Mouse (Mus musculus): Measurements from ENCODE around the gene Exo5. TPM values are rescaled to one million over a fixed set of nuclear protein-coding genes. Genes with fewer than 3 reads are reported as not detected.

The Exo5 gene
- total RNA-seq, 2 experiments from 2014 or later, result 2.8 to 3.9 TPM

GRCm38 (mm10) chr4:120912866-120913265 is 12.0 kb downstream of the Exo5 start:
- intact Hi-C loops (cut with DNase I; ENCODE audit: low total_unique reads), result loop anchor here (5.0 kb wide), 1 partner anchor 66 kb away; no protein-coding TSS in a partner anchor
- DNase-seq, result no peak

DNA sequence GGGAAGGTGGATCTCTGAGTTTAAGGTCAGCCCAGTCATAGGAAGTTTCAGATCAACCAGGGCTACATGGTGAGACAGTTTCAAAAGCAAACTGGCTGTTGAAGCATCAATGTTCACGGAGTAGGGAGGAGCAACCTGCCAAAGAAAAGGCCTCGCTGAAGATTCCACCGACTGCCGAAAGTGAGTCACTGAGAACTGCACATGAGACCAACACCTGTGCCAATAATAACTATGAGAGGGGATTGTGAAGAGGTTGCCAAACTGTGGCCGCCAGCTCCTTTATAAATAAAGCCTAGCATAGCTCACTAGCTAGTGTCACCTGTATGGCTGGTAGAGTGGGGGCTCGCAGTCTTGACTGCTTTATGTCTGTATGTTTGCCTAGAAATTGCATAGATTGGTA is 13.7 kb downstream of the Exo5 start:
- no peak for DNase-seq
- intact Hi-C loops (cut with DNase I; ENCODE audit: low total_unique reads), result loop anchor here (5.0 kb wide), 1 partner anchor 64 kb away; no protein-coding TSS in a partner anchor

DNA sequence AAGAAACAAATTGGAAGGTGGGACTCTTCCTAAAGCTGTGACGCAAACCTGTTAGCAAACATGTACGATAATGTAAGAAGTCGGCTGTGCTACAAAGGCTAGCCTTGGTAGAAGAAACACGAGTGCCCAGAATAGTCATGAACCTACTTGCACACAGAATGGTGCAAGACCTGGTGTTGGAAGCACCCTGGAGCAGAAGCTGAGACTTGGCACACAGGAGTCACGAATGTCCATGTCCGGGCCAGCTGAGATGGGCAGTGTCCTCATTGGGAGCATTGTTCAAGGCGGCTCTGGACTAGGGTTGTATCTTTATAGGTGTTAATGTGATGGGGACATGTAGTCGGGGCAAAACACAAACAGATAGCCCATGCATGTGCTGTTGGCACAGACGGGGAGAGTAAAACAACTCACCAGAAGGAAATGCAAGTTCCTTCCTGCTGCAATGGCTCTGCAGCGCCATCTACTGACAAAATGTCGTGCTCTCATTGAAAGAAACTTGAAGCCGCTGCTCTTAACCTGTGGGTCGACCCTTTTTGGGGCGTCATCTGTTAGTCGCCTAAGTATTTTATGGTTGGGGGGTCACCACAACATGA is 15.2 kb downstream of the Exo5 start:
- intact Hi-C loops (cut with DNase I; ENCODE audit: low total_unique reads), result loop anchor here (5.0 kb wide), 1 partner anchor 62 kb away; no protein-coding TSS in a partner anchor
- peak; percentile 42 for DNase-seq

- no peak for DNase-seq
- intact Hi-C loops (cut with DNase I; ENCODE audit: low total_unique reads), result no loop called here
Measured at GRCm38 (mm10) chr4:120905644-120906043, 19.2 kb downstream of the Exo5 start.

GRCm38 (mm10) chr4:120904533-120904932 is 20.3 kb downstream of the Exo5 start:
- intact Hi-C loops (cut with DNase I; ENCODE audit: low total_unique reads), result no loop called here
- no peak for DNase-seq

GRCm38 (mm10) chr4:120895810-120896584 is 28.8 kb downstream of the Exo5 start:
- intact Hi-C loops (cut with DNase I; ENCODE audit: low total_unique reads), result no loop called here
- DNase-seq, result no peak

- DNase-seq, result no peak
- intact Hi-C loops (cut with DNase I; ENCODE audit: low total_unique reads), result no loop called here
Measured at GRCm38 (mm10) chr4:120895226-120895625, 29.6 kb downstream of the Exo5 start.

- no peak for DNase-seq
- intact Hi-C loops (cut with DNase I; ENCODE audit: low total_unique reads), result no loop called here
Measured at GRCm38 (mm10) chr4:120894584-120894983, 30.2 kb downstream of the Exo5 start.

DNA sequence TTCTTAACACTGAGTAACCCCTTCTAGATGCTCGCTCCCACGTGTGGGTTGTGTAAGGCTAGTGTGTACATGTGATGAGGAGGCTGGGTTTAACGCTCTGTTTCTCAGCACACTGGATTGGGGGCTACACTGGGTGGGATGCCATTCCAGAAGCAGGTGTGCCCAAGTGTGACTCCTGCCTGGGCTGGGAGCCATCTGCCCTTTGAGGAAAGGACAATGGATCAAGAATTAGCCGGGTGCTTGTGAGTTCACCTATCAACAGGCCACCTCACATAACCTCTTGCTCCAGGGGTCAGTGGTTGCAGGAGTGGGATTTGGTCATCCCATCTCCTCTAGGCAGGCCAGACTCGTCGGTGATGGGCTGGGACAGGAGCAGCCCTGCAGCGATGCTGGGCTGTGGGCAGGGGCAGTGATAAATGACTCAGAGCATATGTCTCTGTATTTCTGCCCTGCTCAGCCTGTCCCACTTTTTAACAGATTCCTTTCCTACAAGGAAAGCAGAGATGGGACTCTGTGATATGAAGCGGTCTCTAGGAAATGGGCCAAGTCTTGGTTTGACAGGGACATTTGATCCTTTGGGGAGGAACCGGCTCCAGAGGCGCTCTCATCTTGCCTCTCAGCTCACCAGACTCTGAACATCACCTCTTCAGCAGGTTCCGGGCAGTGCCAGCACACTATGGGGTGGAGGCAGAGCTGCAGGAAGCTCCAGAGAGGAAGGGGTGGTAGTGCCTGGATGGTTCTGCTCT is 31.0 kb downstream of the Exo5 start:
- DNase-seq, result no peak
- intact Hi-C loops (cut with DNase I; ENCODE audit: low total_unique reads), result no loop called here

DNA sequence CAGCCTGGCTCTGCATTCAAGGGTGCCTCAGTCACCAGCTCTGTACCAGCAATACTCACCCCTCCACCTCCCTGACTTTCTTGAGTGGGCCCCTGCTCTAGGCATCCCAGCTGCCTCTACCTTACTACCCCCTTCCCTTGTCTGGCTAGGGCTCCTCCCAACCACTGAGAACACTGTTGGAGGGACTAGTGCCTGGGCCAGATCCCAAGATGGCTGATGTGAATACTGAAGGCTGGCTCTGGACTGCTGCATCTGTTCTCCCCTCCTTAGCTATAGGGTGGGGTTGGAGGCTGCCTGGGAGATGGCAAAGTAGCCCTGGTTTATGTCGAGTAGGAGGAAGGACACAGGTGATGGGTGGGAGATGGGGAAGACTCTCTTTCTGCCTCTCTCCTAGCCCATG is 32.3 kb downstream of the Exo5 start:
- no peak for DNase-seq
- intact Hi-C loops (cut with DNase I; ENCODE audit: low total_unique reads), result no loop called here

GRCm38 (mm10) chr4:120891960-120892359 is 32.9 kb downstream of the Exo5 start:
- intact Hi-C loops (cut with DNase I; ENCODE audit: low total_unique reads), result no loop called here
- no peak for DNase-seq

GRCm38 (mm10) chr4:120890754-120891440 is 33.9 kb downstream of the Exo5 start:
- intact Hi-C loops (cut with DNase I; ENCODE audit: low total_unique reads), result no loop called here
- no peak for DNase-seq

DNA sequence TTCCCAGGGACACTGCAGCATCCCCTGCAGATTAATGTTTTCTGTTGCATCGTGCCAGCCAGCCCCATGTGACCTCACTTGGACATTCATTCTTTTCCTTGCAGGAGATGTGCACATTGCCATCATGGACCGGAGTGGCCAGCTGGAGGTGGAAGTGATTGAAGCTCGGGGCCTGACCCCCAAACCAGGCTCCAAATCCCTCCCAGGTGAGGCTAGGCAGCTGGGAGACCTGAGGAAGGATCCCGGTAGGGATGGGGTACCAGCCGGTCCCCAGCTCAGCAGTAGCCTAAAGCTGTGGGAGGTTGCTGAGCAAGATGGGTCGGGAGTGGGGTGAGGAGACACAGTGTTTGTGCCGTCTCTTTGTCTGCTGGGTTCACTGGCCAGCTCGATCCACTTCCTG is 35.9 kb downstream of the Exo5 start:
- intact Hi-C loops (cut with DNase I; ENCODE audit: low total_unique reads), result loop anchor here (5.0 to 10.0 kb wide), 2 partner anchors 37 to 194 kb away; partner anchors contain the start of gene Rims3
- DNase-seq, result no peak

DNA sequence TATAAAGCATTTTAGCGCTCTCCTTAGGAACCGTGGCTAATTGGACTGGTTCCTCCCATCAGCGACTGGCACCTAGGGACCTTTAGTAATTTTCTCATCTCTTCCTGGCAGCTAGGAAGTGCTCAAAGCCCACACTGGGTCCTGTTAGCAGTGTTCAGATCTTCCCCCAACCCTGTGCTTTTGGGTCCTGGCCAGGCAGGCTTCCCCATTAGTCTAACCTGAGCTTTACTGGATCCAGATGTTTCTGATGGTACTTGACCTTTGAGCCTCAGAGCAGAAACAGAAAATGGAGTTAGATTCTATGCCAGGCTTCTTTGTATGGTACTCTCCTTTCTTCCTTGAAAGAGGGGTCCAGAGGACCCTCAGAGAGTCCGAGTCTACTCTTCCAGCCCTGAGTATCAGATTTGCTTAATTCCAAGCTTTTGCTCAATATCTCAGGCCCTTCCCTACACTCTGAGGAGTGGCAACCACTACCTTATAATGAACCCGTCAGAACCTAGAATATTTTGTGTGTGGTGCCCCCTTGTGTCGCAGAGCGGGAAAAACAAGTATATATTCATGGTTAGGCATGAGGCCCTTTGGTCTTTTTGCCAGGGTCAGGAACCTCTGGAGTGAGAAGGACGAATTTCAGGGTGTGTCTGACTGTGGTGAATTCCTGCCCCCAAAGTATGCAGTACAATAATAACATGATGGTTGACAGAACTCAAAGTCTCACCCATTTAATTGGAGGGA is 37.3 kb downstream of the Exo5 start:
- DNase-seq, result no peak
- intact Hi-C loops (cut with DNase I; ENCODE audit: low total_unique reads), result loop anchor here (5.0 to 10.0 kb wide), 2 partner anchors 35 to 193 kb away; partner anchors contain the start of gene Rims3

GRCm38 (mm10) chr4:120886811-120887210 is 38.0 kb downstream of the Exo5 start:
- intact Hi-C loops (cut with DNase I; ENCODE audit: low total_unique reads), result loop anchor here (5.0 to 10.0 kb wide), 2 partner anchors 35 to 192 kb away; partner anchors contain the start of gene Rims3
- DNase-seq, result no peak

- intact Hi-C loops (cut with DNase I; ENCODE audit: low total_unique reads), result loop anchor here (5.0 to 10.0 kb wide), 2 partner anchors 34 to 191 kb away; partner anchors contain the start of gene Rims3
Measured at GRCm38 (mm10) chr4:120886131-120886530, 38.7 kb downstream of the Exo5 start.

DNA sequence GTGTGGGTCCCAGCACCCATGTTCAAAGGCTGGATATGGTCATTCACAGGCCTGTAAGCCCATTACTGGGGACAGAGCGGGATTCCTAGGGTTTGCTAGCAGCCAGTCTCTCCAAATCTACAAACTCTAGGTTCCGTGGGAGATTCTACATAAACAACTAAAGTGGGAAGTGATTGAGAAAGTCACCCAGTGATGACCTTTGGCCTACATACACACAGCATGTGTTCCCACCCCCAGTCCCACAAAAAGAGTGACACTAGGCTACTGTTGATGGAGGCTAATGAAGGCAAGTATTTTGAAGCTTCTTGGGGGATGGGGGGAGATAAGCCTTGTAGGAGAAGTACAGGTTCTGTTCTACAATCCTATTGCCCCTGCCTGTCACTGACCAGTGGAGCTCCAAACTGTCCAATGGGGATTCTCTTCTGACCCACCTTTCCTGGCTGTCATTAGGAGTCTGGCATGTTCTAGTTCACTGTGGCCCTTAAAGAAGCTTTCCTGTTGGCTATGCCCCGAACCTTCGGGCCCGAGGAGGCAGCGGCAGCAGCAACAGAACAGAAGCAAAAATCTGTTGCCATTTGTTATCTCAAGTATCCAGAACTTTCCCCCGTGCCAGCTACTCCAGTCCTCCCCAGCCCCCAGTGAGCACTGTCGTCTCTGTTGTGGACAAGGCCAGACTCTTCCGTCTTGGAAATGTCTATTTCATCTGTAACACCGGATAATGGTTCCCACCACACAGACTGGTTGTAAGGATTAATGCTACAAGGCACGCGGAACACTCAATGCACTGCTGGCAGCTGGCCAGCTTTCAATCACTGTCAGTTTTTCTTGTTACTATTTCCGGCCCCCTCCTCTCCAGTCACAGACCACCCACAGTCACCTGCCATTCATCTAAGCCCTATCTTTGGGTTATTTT is 39.4 kb downstream of the Exo5 start:
- no peak for DNase-seq
- intact Hi-C loops (cut with DNase I; ENCODE audit: low total_unique reads), result loop anchor here (5.0 to 10.0 kb wide), 2 partner anchors 33 to 191 kb away; partner anchors contain the start of gene Rims3

More at GRCm38 (mm10) chr4:120886131-120886530, 38.7 kb downstream of the Exo5 start:
- DNase-seq, result no peak

Data from gastrocnemius, postnatal 14 days (tissue).